Mouse (Mus musculus) activated CD4-positive, CD25-positive, alpha-beta regulatory T cell, adult 4 months (primary cell): ENCODE measurements around the gene Syce3. TPM values are rescaled to one million over a fixed set of nuclear protein-coding genes. Genes with fewer than 3 reads are reported as not detected.

Experiments
- ATAC-seq: one replicate; pipeline ENCODE4 v1.8.0; 2017
- polyA plus RNA-seq, 2 experiments: library from polyadenylated mRNA; unstranded; fragments of 100-300 nt; shearing (Covaris generic); gene quantifications; one replicate each; pipeline ENCODE4 v1.2.1; 2017

The Syce3 gene
- polyA plus RNA-seq, 2 experiments from 2014 or later: not detected

DNA sequence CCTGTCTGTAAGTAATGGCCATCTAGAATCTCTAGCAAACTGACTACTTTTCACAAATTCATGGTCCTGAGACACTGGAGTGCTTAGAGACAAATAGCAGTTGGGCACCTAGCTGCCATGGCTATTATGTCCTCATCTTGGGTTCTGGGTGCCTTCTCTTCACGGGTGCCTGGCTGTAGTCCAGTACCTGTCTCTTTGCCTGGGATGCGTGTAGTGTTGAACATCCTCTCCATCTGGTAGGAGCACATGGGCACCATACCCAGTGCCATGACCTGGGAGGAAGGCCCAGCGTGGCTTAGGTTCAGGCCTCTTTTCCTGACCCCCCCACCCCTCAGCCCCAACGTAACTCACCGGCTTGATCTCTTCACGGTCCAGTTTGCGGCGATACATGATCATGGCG lies 11.6 kb upstream of the Syce3 start:
- ATAC-seq: no peak

DNA sequence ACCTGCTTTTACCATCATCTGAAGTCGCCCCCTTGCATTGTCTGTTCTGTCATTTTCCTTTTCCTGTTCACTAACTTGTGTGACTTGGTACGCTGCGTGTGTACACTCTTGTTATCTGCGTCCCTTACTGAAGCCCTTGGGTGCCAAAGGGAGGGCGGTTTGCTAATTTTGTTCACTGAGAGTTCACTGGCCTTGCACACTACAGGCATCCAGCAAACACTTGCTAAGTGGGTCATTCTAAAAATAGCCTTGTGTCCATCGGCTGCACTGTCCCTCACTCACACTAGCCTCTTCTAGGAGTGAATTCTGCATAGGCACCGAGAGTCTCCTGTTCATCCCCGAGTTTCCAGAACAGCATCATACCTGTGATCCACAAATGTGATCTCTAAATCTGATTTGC lies 5.0 kb upstream of the Syce3 start:
- no peak for ATAC-seq

DNA sequence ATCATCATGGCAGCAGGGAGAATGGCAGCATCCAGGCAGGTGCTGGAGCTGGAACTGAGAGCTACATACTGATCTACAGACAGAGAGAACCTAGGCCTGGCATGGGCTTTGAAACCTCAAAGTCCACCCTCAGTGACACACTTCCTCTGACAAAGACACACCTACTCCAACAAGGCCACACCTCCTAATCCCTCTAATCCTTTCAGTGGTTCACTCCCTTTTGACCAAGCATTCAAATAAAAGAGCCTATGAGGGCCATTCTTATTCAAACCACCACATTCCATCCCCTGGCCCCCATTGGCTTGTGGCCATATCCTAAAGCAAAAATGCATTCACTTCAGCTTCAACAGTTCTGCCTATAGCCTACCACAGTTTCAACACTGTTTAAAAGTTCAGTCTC lies 3.6 kb downstream of the Syce3 start:
- ATAC-seq: no peak

DNA sequence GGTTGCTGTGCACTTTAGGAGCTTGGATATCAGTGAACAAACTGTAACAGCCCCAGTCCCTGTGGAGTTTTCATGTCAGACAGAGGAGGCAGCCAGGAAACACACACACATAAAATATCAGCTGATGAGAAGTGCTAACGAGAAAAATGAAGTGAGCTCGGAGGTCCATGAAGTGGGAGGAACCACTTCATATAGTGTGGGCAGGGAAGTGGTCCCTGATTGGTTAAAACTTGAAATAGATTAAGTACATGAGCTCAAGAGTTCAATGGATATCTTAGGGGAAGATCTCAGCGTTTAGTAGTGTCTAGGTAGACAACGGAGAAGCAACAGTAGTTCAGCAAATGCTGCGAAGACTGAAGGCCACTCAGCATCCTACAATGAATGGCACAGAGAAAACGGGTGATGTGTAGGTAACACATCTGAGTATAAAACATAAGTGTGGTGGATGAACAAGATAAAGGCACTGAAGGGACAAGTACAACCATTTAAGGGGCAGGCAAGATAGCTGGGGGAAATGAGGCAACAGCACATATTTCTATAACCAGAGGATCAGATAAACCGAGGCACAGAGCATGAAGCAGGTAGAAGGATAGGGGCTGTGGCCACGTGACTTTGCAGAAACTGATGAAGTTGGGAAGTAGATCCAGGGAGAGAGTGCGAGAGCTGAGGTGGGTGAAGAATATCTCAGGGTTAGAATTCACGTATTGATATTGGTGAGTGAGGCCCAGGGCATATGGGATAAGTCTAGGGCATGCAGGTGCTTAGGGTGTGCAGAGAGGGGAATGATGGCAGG lies 5.3 kb downstream of the Syce3 start:
- ATAC-seq: no peak

DNA sequence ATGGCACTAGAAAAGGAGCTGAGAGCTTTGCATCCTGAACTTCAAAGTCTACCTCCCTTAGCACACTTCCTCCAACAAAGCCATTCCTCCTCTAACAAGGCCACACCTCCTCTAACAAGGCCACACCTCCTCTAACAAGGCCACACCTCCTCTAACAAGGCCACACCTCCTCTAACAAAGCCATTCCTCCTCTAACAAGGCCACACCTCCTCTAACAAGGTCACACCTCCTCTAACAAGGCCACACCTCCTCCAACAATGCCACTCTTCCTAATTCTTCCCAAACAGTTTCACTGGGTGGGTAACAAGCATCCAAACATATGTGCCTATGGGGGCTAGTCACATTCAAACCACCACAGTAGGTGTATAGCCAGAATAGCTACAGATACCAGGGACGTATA lies 7.8 kb downstream of the Syce3 start:
- no peak for ATAC-seq

DNA sequence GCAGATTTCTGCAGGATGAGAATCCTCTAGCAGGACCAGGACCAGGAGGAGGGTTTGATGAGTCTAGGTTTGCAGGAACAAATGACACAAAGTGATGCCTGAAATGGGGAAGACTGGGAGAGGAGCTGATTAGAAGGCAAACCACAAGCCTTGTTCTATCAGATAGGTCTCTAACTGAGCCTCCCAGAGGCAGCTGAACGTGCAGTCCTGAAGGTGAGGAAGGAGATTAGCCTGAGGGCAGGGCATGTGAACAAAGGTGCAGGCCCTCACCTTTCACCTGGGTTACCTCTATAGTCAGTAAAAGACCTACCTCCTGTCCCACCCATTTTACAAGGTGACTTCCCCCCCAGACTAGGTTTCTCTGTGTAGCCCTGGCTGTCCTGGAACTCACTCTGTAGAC lies 10.6 kb downstream of the Syce3 start:
- no peak for ATAC-seq

DNA sequence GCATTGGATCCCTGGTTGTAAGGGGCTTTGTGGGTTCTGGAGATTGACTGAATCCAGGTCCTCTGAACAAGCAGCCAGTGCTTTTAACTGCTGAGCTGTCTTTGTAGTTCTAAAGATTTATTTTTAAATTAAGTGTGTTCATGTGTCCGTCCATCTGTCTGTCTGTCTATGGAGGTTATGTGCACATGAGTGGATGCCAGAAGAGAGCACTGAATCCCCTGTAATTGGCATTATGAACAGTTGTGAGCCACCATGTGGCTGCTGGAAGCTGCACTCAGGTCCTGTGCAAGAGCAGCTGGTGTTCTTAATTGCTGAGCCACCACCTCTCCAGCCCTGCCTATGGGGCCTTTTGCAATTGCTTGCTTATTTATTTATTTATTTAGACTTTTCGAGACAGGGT lies 12.2 kb downstream of the Syce3 start:
- no peak for ATAC-seq

DNA sequence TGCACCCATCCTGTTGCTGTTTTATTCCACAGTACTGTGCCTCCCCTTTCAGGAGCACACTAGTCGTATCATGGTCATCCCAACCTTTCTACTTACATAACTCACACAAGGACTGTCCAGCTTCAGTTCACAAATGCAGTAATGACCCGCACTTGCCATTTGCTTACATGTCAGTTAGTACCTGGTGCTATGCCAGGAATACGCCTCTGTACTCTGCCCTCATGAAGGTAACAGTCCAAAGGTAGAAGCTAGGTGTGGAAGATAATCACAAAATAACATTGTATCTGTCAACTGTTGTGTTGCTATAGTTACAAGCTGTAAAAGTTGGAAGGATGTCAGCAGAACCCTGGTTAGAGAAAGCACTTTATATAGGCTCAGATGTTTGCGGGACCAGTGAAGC lies 13.4 kb downstream of the Syce3 start:
- no peak for ATAC-seq

DNA sequence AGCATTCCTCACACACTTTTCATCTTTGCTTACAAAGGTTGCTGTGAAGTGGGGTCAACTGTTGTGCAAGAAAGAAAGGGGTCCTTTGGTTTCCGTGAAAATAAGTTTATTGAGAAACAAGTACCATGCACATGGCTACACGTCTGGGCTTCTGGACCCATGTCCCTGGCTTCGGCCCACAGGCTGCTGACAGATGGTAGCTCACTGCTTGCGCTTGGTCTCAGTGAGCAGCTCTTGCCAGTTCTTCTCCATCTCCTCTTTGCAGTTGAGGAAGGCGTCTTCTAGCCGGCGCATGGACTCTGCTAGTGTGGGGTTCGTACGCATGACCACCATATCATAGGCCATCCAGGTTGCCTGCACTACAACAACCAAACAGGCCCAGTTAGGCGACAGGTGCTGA lies 20.2 kb downstream of the Syce3 start:
- no peak for ATAC-seq

DNA sequence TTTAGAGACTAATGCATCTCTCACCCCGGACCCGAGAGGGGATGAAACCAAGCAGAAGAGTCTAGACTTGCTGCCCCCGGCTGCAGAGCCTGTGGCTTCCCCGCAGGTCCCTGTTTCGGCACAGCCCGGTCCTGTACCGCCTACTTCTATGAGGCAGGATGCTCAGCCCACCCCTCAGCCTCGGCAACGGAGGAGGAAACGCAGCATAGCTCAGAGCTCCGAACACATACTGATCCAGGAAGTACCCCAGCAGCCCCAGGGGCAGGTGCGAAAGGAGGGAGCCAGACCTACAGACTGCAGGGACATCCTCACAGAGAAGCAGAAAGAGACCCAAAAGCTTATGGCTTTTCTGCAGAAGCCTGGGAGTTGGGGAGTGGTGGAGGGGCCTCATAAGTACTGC lies 23.2 kb downstream of the Syce3 start:
- ATAC-seq: peak; percentile 72

DNA sequence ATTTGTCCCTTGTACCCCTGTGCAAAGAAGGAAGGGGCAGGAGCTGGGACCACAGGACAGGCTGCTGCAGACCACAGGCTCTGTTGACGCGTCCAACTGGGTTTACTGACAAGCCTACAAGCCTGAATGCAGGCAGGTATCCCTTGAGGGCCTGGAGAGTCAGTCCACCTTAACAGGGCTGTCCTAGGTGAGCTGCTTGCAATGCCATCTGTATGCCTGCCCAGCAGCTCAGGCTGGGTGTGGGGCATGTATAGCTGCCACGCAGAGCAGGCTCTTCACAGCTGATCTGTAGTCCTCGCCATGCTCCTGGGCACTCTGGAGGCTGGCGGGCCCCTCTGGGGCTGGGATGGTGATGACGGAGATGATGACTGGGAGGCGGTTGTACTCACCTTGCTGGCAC lies 25.7 kb downstream of the Syce3 start, which contains the start of gene Klhdc7b:
Klhdc7b (plus strand) TSS at position 301 of the 400 bp plus-strand sequence.
- ATAC-seq: no peak

DNA sequence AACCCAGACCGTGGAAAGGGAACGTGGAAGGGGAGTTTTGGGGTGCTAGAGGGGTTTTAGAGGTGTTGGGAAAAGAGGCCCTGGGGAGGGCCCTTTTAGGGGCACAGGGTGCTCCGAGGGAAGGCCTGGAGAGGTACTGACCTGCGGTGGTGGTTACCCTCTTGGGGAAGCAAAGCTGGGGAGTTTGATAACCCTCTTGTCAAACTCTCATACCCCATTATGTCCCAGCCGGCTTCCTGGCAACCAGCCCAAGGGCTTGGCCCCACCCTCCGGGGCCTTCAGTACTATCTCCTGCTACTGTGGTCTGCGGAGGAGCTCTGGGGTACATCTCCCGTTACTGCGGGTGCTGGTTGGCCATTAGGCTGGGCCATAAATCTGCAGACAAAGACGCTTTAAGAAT lies 30.9 kb downstream of the Syce3 start:
- ATAC-seq: no peak

DNA sequence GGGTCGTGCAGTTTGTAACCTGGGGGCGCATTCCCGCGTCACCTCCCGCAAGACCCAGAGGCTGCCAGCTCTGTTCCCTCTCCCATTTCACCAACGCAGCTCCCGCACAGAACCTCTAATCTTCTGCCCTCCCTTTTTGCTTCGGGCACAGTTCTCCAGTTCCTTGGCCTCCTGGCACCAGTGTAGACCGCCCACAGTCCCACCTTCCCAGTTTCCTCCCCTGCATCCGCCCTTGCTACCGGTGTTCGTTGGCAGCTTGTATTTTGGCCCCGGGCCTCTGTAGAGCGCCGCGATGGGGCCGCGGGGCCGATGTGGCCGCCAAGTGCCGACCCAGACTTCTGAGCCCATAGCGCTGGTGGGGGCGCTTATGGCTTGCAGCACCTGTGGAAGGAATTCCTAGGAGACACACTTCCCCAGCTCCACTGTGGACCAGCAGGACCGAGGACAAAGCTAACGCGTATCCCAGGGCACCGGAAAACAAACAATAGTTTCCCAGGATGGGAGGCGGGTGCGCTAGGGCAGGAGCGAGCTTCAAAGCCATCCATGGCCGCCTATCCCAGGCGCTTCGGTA lies 31.4 kb downstream of the Syce3 start, which contains the start of gene Odf3b:
Odf3b (minus strand) TSS at position 452 of the 571 bp plus-strand sequence.
- peak; percentile 36 for ATAC-seq

DNA sequence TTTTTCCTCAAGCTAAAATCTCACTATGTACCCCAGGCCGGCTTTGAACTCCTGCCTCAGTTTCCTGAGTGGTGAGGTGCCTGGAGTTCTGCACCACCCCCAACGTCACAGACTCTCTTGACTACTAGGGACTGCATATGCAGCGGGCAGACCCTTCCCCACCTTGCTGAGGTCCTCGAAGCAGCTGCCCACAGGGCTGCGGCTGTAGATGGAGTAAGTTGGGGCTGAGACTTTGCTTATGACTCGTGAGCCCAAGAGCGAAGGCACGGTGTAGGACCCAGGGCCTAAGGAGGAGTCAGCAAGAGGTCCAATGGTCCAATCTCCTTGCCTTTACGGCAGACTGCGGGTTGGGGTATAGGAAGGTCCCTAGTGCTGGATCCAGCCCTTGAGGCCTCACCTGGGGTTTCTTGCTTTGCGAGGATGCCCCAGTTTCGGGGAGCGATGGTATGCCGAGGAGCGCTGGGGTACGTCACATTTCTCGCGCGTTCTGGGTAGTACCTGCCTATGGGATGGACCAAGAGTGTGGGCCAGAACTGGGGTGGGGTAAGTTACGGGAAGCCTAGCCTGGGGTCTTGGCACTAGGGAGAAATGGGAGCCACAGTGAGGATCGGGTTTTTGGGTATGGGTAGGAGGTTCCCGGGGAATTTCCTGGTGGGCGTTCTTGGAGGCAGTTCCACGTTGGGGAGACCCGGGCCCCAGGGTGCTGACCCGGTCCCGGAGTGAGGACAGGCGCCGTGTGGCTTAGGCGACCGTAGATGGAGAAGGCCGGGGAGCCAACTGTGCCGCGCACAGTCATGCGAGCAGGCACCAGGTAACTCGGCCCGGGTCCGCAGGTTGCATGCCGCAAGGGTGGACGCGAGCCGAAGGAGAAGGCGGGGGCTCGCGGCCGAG lies 32.1 kb downstream of the Syce3 start:
- ATAC-seq: no peak

DNA sequence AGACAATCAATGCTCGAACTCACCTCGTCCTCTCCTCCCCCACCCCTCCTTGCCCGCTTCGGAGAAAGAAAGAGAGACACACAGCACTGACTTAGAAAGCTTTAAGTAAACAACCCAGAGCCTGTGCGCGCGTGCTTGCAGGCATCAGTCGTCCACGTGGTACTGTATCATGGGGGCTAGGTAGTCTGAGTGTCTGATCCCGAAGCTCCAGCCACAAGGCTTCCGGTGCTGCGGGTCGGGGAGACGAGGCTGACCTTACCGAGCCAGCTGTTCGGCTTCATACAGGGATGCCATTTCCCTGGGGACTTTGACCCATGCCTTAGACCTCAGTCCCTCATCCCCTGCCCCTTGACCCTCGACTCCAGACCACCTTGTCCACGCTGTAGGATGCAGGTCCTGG lies 32.9 kb downstream of the Syce3 start:
- no peak for ATAC-seq

DNA sequence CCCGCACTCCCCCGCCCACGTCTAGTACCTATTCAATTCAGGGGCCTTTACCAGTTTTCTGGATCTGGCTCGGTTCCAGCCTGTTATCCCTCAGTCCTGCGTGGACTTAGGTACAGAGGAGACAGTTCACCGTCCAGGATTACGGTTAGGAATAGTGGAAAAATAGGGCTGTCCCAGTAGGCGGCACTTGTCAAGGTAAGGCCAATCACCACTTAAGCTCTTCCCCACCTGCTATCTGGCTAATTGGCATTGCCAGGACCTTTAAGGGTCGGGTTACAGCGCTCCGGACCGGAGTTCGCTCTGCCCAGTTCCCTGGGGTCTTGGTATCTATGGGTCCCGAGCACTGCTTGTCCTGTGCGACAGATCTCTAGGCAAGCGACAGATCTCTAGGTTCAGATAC lies 33.3 kb downstream of the Syce3 start, which contains the start of gene Tymp:
Tymp (minus strand) TSS at position 83 of the 400 bp plus-strand sequence.
- ATAC-seq: no peak

DNA sequence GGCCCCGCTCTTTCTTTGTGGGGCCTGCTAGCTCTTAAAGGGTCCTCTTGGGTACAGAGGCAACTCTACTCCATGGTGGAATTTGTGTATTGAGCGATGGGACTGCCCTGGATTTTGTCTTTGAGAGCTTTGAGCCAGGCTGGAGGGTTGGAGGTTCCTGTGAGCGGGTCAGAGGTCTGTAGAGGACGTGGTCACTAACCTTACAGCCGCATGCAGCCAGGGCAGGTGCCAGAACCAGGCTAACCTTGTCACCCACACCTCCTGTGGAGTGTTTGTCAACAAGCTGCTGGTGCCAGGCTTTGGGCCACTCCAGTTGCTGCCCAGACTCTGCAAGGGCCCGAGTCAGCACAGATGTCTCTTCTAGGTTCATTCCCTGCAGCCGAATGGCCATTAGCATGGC lies 34.3 kb downstream of the Syce3 start:
- ATAC-seq: no peak

DNA sequence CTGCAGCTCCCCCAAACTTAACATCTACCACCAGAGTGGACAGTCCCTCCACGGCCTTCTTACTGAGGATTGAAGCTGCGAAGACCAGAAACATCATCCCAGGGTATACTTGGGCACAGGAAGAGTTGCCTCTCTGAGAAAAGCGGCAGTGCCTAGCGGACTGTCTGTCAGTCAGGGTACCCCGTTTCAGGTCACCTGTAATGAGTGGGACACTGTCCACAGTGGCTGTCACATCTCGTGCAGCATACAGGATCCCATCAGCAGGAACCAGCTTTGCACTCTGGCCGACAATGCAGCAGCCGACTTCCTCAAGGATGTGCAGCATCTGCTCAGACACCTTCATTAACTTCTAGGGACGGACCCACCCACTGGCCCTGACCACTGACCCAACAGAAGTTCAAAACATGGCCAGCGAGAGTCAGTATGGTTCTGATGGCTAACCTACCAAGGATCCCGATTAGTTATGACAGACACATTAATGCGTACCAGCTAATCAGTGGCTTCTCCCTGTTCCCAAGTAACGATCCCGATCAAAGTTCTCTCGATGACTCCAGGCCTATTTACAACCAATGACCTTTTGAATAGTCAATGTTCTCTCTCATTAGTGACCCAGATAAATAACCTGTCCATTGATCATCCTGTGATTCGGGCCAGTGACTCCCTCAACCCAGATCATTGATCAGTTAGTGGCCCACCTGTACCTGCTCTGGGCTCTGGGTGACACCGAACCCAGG lies 35.3 kb downstream of the Syce3 start:
- no peak for ATAC-seq

DNA sequence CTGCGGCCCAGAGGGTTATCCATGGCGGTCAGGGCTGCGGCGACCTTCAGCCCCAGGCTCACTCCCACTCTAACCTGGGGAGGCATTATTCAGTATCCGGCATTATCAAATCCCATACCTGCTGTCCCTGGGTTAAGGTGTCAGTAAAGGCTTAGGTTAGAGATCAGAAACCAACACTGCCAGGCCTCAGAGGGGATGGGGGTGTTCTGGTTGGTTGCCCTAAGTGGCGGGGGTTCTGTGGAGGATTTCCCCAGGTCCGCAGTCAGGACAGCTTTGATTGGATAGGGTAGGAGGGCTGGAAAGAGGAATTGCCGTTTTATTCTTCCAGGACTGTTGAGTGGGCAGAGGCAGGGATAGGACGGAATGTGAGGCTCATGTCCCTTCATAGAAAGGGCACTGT lies 36.0 kb downstream of the Syce3 start:
- no peak for ATAC-seq

DNA sequence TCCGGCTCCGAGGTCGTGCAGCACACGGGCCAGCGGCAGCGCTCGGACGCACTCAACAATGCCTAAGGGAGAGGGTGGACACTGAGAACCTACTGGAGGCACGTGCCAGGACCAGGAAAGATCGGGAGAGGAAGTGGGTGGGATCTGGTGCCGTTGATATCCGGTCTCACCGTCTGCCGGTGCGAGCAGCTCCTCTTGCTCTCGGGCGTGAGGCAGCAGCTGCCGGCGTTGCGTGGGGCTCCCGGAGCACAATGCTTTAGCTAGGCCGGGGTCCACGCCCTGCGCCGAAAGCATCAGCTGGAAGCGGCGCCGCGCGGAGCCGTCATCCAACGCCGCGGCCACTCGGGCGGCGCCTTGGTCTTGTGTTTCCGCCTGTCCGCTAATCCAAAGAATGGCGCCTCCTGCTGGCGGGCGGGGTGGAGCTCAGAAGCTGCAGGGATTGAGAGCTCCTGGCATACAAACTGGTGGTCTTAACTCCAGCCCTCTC lies 36.5 kb downstream of the Syce3 start, which contains the start of gene Sco2:
Sco2 (minus strand) TSS at position 85 of the 487 bp plus-strand sequence.
- ATAC-seq: peak; percentile 51

DNA sequence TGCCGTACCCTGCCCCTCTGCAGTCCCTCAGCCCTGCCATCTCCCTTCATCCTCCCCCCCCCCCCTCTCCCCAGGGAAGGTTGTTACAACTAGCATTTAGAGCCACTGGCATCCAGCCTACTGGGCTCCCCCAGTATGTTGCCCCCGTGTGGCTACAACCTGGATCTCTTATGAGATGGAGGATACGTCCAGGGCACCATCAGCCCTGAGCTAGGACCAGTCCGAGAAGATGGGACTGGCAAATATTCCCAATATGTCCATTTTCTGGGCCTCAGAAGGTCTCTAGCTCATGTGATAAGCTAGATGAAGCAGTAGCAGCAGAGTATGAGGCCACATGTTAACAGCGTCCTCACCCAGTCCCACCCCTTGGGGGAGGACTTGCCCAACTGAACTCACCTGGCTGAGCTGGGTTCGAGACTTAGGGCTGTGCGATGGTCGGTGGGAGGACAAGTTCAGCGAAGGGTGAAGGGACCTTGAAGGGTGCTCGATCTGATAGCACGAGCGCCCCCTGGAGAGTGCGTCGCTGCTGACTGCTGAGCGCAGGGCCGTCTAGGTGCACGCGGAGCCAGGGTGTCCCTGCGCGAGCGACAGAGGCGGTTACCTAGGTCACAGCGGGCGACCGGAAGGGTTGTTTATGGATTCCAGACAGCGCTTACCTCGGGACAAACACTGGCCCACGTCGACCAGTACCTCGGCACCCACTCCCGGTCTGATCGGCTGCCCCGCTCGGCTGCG lies 37.1 kb downstream of the Syce3 start:
- ATAC-seq: peak; percentile 87

DNA sequence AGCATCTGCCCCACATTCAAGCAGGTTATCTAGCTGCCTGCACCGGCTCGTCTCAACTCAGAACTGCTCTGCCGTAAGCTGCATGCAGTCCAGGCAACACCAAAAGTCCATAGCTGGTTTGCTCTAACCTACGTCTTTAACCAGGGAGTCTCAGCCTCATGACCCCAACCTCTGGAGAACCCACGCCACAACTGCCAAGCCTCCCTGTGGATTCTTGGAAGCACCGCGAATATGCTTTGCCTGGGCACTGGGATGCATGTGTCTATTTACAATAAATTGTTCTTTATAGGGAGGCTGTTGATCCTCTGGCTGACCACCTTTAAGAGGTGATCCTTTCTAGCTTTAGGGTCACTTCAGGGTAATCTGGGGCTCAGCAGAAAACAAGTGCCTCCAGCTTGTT lies 37.8 kb downstream of the Syce3 start:
- ATAC-seq: no peak
